Mouse (Mus musculus) gastrocnemius, postnatal 36 days (tissue): ENCODE measurements around the gene Adcy1. TPM values are rescaled to one million over a fixed set of nuclear protein-coding genes. Genes with fewer than 3 reads are reported as not detected.
"Not testable (repeated sequence)": the region's sequence is repeated elsewhere in the genome, so short reads cannot be mapped to it uniquely, and the experiment has no call there.

ENCODE experiments used
- DNase-seq, 2 experiments: peaks; one replicate each; pipeline ENCODE4 v3.0.0; 2022
- intact Hi-C: fragments of 180-260 bp; cut with DNase I; formaldehyde crosslinking; loops from one replicate; pipeline ENCODE4 v1.15.1; 2025
- total RNA-seq, 2 experiments: library from RNA; stranded (reverse); gene quantifications; 2 replicates each; pipeline ENCODE4 v1.2.3; 2021

The Adcy1 gene
- total RNA-seq, 2 experiments from 2014 or later, result 1.3 to 1.4 TPM

DNA sequence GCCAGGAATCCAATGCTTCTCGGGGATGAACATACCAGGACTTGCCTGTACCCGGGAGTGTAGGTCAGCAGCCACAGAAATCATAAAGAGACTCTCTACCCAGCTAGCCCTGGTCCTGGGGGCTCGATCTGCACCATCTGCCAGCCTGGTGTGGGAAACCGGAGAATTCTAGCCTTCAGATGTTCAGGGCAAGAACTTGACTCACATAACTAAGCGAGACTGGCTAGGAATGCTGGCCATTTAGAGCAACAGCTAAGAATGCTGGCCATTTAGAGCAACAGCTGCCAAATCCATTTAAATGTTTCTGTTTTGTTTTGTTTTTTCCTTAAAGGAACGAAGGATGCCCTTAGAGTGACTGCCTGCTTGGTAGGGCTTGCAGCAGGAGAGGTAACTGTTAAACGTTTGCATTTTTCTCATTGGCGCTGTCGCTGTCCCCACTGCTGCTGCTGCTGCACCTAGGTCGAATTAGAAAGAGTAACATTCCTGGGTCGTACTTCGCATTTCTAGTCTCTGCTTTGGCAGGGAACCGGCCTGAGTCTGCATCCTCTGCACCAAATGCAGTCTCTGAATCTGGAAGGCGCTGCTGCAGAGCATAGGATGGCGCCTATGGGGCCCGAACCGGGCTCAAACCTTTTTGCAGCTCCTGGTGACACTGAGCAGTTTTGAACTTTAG is 149.0 kb downstream of the Adcy1 start:
- intact Hi-C loops, result loop anchor here (5.0 to 10.0 kb wide), 3 partner anchors 125 to 923 kb away; no protein-coding TSS in a partner anchor
- DNase-seq, result no peak

DNA sequence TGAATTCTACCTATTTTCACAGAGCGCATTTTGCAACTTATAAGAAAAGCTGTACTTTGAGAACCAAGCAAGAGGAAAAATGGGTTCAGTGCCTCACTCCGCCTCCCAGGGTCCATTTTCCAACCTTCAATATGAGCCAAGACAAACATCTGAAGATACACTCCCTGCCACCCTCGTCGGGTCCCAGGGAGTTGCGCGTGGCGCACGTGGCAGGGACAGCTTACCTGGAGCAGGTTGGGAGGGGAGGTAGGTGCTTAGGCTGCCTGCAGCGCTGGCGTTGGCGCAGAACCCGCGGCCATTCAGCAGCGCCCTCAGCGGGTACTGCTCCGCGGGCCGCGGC is 149.8 kb downstream of the Adcy1 start:
- intact Hi-C loops, result loop anchor here (5.0 to 10.0 kb wide), 3 partner anchors 124 to 922 kb away; no protein-coding TSS in a partner anchor
- no peak for DNase-seq

DNA sequence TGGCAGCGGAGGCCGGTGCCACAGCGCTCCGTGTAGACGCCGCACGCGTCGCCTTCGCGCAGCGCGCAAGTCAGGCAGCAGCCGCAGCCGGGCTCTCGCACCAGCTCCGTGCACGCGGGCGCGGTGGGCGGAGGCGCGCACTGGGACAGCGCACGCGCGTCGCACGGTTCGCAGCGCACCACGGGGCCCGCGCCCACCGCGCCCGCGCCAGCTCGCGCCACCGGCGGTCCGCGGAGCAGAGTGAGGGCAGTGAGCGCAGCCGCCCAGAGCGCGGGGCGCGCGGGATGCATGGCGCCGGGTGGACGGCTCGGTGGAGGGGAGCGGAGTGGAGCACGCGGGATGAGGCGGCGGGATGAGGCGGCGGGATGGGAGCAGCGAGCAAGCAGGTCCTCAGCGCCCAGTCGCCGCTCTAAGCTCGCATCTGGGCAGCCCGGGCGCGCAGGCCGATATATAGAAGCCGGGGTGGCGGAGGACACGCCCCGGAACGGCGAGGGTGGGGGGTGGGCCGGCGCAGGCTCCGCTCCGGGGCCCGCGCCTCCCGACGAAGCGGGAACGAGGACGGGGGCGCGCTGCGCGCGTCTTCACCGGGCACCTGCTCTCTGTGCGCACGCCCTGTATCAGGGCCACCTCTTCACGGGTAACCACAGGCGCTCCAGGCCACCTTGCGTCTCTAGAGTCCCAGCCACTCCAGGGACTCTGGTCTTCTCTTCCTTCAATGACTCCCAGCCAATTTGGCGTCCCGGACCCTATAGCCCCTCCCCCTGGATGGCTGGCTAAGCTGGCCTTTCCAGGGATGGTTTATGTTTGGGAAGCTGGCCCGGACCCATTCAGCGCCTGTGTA is 150.4 kb downstream of the Adcy1 start, which contains the start of gene Igfbp3:
Igfbp3 (minus strand) TSS at position 423 of the 841 bp plus-strand sequence.
- DNase-seq, result peak; percentile 33 to 34
- intact Hi-C loops, result loop anchor here (5.0 to 10.0 kb wide), 3 partner anchors 124 to 921 kb away; no protein-coding TSS in a partner anchor

DNA sequence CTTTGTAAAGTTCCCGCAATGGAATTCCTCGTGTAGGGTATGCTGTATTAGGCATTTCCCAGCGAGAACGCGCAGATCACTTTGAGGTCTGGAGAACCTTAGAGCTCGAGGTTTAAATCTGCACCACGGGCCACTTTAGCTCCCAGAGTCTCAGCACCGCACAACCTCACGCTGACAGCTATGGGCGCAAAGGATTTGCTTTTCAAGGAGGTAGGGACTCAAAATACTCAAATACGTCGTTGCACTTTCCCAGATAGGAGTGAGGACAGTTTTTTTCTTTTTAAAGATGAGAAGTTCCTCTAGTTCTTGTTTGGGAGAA is 151.0 kb downstream of the Adcy1 start:
- intact Hi-C loops, result loop anchor here (5.0 to 10.0 kb wide), 3 partner anchors 123 to 920 kb away; no protein-coding TSS in a partner anchor
- no peak for DNase-seq

DNA sequence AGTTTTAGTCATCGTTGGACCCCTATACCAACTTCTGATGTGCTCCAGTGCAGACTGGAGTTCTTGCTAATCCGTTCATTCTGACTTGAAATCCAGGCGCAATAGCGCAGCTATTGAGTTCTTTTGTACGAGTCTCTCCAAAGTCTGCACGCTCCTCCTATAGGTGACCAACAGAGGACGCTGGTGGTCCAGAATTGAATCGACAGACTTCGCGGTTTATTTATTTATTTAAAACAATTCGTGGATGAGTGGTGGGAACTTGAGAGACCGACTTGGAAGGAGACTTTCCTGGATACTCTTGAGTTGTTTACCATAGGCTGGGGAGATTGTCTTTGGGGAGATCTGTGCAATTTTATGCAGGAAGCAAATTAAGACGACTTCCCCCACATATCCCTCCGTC is 151.5 kb downstream of the Adcy1 start:
- intact Hi-C loops, result loop anchor here (5.0 to 10.0 kb wide), 3 partner anchors 123 to 920 kb away; no protein-coding TSS in a partner anchor
- peak in 1 of 2 experiments; percentile 39 for DNase-seq

DNA sequence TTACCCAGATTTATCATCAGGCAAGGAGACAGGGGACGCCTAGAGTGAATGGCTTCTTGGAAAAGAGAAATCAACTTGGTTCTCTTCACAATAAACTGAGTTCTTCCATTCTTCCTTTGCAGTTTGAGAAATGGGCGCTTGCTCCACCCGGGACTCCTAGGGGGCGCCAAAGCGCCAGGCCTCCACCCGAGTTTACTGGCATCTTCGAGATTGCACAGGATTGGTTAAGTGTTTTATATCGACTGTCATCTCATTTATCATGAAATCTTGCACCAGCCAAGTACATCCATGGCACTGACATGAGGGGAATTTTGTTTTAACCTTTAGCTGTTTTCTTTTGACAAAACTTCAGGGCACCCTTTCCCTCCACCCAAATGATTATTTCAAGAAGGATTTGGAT is 152.4 kb downstream of the Adcy1 start:
- intact Hi-C loops, result loop anchor here (10.0 kb wide), 1 partner anchor 919 kb away; no protein-coding TSS in a partner anchor
- DNase-seq, result peak; percentile 58 to 66

DNA sequence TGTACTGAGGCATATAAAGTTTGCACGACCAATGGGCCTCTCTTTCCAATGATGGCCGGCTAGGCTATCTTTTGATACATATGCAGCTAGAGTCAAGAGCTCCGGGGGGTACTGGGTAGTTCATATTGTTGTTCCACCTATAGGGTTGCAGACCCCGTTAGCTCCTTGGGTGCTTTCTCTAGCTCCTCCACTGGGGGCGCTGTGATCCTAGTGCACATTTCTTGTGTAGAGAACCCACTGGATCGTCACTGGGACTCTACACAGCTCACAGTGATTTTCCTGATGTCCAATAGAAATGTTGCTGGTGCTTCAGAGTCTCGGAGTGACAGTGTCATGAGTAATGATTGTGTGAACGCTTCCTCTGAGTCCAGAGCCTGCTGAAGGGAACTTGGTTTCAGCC is 158.5 kb downstream of the Adcy1 start:
- DNase-seq, intact Hi-C loops: not testable (repeated sequence)

DNA sequence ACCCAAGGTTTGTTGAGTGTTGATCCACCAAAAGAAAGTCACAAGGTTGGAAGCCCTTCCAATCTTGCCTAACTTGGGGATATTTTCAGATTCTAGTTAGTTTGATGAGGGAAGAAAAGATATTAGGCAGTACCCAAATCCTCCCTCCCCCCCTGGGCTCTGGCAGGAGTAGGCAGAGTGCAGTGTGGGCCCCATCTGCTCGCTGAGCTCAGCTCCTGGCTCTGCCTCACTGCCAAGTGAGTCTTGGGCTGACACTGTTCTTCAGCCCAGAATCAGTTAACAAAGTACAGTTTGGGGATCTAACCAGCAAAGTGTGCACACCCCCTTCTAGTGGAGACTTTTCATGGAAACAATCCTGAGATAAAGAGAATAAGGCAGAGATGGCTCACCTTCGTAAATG is 162.9 kb downstream of the Adcy1 start:
- DNase-seq, result no peak
- intact Hi-C loops, result no loop called here

DNA sequence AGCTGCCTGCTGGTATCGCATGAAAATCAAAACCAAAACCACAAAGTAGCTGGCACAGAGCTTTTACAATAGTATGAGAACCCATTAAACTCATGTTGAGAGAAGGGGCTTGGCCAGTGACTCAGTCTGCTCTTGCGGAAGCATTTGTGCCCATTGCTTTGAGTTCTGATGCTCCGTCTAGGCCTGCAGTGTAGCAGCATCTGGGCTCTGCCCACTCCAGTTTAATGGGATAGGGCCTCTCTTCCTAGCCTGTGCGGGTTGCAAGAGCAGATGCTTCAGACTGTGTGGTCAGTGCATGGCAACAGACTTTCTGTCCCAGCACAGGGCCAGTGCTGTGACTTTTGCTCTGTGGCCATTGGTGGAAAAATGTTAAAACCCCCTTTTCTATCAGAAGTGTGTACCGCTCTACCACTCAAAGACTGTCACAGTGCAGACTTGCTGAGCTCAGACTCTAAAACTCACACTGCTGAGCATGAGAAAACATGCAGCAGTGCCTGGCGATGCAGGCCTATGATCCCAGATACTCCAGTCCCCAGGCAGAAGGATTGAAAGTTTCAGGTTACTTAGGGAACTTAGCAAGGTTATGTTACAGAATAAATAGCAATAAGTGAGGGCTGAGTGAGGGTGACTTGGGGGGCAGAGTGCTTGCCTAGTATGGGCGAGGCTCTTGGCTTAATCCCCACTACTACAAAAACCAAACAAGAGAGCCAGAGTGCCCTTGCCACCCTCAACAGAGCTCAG is 163.7 kb downstream of the Adcy1 start:
- no peak for DNase-seq
- intact Hi-C loops, result no loop called here

DNA sequence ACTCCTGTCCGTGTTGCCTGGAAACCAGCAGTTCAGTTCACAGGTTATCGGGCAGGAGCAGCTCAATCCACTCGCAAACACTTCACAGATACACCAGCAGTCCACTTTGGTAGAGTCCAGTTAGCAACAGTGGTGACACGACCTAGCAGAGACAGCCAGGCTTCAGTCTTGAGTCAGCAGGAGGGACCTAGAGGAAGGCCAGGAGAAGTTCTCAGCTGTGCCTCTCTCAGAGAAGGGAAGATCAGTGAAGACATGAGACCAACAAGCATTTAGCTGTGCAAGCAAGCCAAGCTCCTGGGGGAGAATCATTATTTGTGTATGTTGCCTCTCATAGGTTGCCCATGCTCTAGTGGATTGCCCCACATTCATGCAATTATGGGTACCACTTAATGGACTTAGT is 164.8 kb downstream of the Adcy1 start:
- intact Hi-C loops, result no loop called here
- no peak for DNase-seq

Other genes with a start within 250 kb of the Adcy1 start
- not detected for gene Gm11983, start 225.8 kb upstream of the Adcy1 start, total RNA-seq
- gene Gm11985, start 125.1 kb downstream of the Adcy1 start, total RNA-seq, result not detected
- gene Igfbp1, start 134.3 kb downstream of the Adcy1 start, total RNA-seq, result not detected
- 10 to 100 TPM; 14.3 to 15.2 TPM for gene Igfbp3, start 150.4 kb downstream of the Adcy1 start, total RNA-seq